Mouse (Mus musculus): ENCODE measurements around the gene H2al2a.

DNA sequence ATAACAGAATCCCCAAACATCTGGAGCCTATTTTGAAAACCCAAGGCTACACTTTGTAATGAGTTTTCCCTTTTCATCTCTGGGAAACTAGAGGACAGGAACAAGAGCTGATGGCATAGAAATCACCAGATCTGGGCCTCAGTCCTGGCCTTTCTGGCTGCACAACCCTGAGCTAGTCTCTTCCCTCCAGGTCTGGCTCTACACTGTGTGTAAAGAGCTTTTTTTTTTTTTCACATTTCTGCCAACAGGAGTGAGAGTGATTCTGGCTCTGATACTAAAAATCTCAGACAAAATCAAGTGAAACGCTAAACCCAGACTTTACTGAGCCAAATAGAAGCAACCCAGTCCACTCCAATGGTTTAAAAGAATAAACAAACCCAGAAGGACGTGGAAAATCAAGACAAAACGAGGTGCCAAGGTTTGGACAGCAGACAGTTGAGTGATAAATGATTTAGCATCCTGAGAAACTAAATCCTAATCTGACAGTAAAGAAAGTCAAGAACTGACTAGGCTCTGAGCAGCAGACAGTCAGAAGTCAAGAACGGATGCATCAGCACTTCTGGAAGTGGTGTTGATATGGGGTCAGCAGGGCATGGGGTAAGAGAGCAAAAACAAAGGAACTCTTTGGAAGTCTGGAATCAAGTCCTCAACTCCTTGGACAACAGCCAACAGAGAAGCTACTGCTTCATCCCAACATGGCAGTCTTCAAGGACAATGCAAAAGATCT is 21.0 kb downstream of the H2al2a start:
- TF ChIP-seq CTCF (IDR thresholded peaks at IDR 0.05; ENCODE audit: control insufficient read depth, insufficient read depth, low read length) (no peak), POLR2A (IDR thresholded peaks at IDR 0.05; ENCODE audit: borderline replicate concordance, control insufficient read depth, low read depth, low read length) (no peak)
